Mouse (Mus musculus) olfactory bulb, adult 2 months (tissue): ENCODE data around the gene C1qc. TPM values are rescaled to one million over a fixed set of nuclear protein-coding genes. Genes with fewer than 3 reads are reported as not detected.
A peak's percentile ranks its signal among the peaks of the same experiment; 100 is the strongest.

ENCODE experiments used
- H3K27ac ChIP-seq: fragments of 200-500 bp; 2 replicates; pipeline ENCODE4 v1.5.1; 2012; ENCODE audit warnings: low read depth, low read length; ENCODE audit not compliant: insufficient read depth
- H3K4me1 ChIP-seq: fragments of 200-500 bp; 2 replicates; pipeline ENCODE4 v1.6.1; 2012; ENCODE audit warnings: low read length; ENCODE audit not compliant: control insufficient read depth, insufficient read depth
- H3K4me3 ChIP-seq: fragments of 200-500 bp; 2 replicates; pipeline ENCODE4 v1.5.1; 2012; ENCODE audit warnings: mild to moderate bottlenecking, low read depth, low read length, moderate library complexity; ENCODE audit not compliant: insufficient read depth
- CTCF ChIP-seq: fragments of 200-500 bp; IDR thresholded peaks from 2 replicates; pipeline ENCODE4 v1.5.1; 2012; ENCODE audit warnings: low read depth, mild to moderate bottlenecking, low read length, moderate library complexity; ENCODE audit not compliant: insufficient read depth
- POLR2A ChIP-seq: fragments of 200-500 bp; IDR thresholded peaks from 2 replicates; pipeline ENCODE4 v1.6.1; 2012; ENCODE audit warnings: mild to moderate bottlenecking, low read depth, low read length, moderate library complexity; ENCODE audit not compliant: insufficient read depth
- whole genome bisulfite sequencing: fragments of 180-500 bp; shearing (Covaris S2); methylation state at CpG from one replicate; pipeline ENCODE4 v1.1.7; 2018; 5-methylcytosine and 5-hydroxymethylcytosine counted together
- polyA plus RNA-seq: library from polyadenylated mRNA; stranded (reverse); fragments of >200 nt; gene quantifications from 2 replicates; pipeline ENCODE4 v1.2.4, GENCODE M21; 2012; ENCODE audit warnings: low replicate concordance; ENCODE audit not compliant: missing spikeins, insufficient read depth, insufficient read length

Gene C1qc
- polyA plus RNA-seq, 1 experiment = not detected

DNA sequence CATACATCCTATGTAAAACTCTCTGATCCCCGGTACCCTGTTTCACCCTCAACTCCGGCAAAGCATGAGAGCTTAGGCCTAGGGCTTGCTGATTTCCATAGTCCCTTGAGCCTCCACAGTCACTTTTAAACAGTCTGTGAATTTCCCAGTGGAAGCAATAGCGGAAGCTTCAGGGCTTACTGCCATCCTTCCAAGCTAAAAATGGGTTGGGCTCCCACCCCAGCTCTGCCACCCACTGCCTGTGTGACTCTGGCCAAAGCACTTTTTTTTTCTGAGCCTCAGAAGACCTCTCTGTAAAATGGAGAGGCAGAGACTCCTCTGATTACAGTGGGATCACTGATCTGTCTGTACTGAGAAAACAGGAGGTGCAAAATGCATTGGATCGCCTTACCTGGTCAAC is 44.3 kb downstream of the C1qc start:
- WGBS = 78% methylated on average over 4 of the region's 4 CpGs
- H3K4me1 ChIP-seq = no peaks in the 10 kb centered on the region
- H3K4me3 ChIP-seq = no peak overlapping the region
- H3K27ac ChIP-seq = no peak overlapping the region
- TF ChIP-seq CTCF = no peak
- TF ChIP-seq POLR2A = no peak

- no peak for TF ChIP-seq CTCF
- no peak for TF ChIP-seq POLR2A
- Histone ChIP-seq H3K27ac (no peak overlapping the region), H3K4me1 (no peaks in the 10 kb centered on the region), H3K4me3 (no peak overlapping the region)
- WGBS = 66% methylated on average over 6 of the region's 6 CpGs
These were observed 45.7 kb downstream of the C1qc start for GRCm38 (mm10) chr4:136847166-136847565.

DNA sequence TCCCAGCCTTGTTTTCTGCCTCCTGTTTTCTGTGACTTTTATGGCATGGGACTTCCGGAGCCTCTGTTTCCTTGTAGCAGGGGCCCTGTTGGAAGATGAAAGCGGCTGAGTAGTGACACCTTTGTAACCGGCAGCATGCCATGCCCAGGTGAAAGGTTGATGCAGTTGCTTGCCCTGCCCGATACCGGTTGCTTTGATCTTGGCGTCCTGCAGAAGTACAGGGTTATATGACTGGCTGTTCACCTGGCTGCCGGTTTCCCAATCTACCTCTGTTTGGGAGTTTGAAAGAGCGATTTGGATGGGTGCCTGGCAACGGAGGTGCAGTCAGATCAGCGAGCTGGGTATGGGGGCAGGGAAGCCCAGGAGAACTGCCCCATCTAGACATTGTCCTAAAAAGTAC is 50.1 kb downstream of the C1qc start:
- 89% methylated on average over 10 of the region's 10 CpGs for WGBS
- H3K27ac ChIP-seq = no peak overlapping the region
- H3K4me1 ChIP-seq = no peaks in the 10 kb centered on the region
- H3K4me3 ChIP-seq = no peak overlapping the region
- TF ChIP-seq CTCF (no peak), POLR2A (no peak)

DNA sequence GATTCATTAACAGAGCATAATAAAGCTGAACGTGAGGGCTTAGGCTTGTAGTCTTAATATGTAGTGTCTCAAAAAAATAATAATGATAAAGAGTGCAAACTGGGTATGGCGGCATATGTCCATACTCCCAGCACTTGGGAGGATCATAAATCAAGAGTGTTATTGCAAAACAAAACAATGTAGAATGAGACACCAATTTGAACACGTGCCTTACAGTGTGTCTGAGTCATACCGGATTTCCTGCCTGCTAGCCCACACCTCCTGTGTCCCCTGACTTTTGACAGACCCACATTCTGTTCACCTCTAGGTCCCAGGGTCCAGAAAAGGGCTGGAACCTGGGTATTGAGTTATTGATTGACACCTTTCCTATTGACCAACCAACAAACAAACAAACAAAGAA is 50.8 kb downstream of the C1qc start:
- Histone ChIP-seq H3K4me3 (no peak overlapping the region), H3K4me1 (no peaks in the 10 kb centered on the region), H3K27ac (no peak overlapping the region)
- no peak for TF ChIP-seq POLR2A
- no peak for TF ChIP-seq CTCF
- WGBS = 88% methylated on average over 4 of the region's 4 CpGs

GRCm38 (mm10) chr4:136841056-136841455 is 51.8 kb downstream of the C1qc start:
- 10% methylated on average over 5 of the region's 5 CpGs for WGBS

More at GRCm38 (mm10) chr4:136841056-136841455, 51.8 kb downstream of the C1qc start:
- no peak overlapping the region for H3K27ac ChIP-seq
- peaks cover 7% of the 10 kb centered on the region for H3K4me1 ChIP-seq
- TF ChIP-seq POLR2A = no peak
- TF ChIP-seq CTCF = peak; percentile 50; the same call in 1 of the 2 replicates
- no peak overlapping the region for H3K4me3 ChIP-seq

Other genes starting within 250 kb of the C1qc start
- not detected in 2 replicates for gene Ephb2, start 57.1 kb downstream of the C1qc start, polyA plus RNA-seq
- gene C1qb, start 6.9 kb downstream of the C1qc start, polyA plus RNA-seq = not detected in 2 replicates
- not detected in 2 replicates for gene C1qa, start 5.7 kb upstream of the C1qc start, polyA plus RNA-seq
- gene Epha8, start 63.8 kb upstream of the C1qc start, polyA plus RNA-seq = not detected in 2 replicates
- not detected in 2 replicates for gene Zbtb40, start 155.7 kb upstream of the C1qc start, polyA plus RNA-seq